Mouse (Mus musculus): ENCODE measurements around the gene Gpsm1.

DNA sequence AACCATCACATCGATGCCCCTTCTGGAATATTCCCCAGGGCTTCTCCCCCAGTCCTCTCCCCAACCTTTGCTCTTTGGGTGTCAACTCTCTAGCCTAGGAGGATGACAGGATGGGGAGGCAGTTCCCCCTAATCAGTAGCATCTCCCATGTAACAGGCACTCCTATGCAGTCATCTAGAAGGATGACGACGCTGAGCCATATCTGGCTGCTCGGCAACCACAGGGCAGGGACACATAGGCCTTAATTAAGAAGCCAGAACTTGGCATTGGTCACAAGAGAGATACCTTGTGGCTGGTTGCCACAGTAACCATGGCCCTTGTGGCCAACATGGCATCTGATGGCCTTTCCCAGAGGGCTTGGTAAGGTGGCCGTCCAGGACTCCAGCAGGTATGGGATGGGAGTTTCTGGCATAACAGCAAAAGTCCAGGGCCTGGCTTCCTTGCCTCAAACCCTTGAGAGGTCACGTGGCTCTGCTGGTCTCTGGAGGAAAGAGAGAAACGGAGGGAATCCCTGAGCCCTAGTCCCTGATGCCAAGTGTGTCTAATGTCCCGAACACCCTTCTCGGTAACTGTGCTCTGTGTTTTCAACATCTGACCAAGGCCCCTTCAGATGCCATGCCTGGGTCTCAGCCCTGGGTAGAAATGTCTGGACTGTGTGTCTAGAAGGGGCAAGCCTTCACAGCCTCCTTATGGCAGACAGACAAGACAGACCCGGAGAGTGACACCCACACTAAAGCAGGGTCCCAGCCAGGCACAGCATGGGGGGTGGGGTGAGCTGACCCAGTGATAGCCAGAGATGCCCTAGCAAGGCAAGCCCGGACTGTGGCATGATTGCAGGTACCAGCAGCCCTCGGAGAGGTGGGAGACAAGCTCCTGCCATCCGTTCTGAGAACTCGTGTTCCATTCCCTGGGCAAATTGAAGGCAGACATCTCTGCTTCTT, 5.2 kb downstream of the Gpsm1 start:
- TF ChIP-seq RAD21 (IDR thresholded peaks at IDR 0.05; ENCODE audit: low read depth, low read length), result no peak
- TF ChIP-seq POLR2AphosphoS2 (IDR thresholded peaks at IDR 0.05; ENCODE audit: low read length), result no peak
- TF ChIP-seq GABPA (IDR thresholded peaks at IDR 0.05; ENCODE audit: low read depth, low read length), result no peak
- TF ChIP-seq USF2 (IDR thresholded peaks at IDR 0.05; ENCODE audit: borderline replicate concordance in 1 of 2, insufficient read depth in 1 of 2, low read depth in 1 of 2, low read length in 2 of 2), result no peak
- no peak for TF ChIP-seq SIN3A (IDR thresholded peaks at IDR 0.05; ENCODE audit: low read length)
- no peak for TF ChIP-seq TAL1 (IDR thresholded peaks at IDR 0.05; ENCODE audit: low read length)
